Mouse (Mus musculus): Measurements from ENCODE around the gene Mgst1. TPM values are rescaled to one million over a fixed set of nuclear protein-coding genes. Genes with fewer than 3 reads are reported as not detected.

The Mgst1 gene
- polyA plus RNA-seq, 1 experiment, result 411 TPM

DNA sequence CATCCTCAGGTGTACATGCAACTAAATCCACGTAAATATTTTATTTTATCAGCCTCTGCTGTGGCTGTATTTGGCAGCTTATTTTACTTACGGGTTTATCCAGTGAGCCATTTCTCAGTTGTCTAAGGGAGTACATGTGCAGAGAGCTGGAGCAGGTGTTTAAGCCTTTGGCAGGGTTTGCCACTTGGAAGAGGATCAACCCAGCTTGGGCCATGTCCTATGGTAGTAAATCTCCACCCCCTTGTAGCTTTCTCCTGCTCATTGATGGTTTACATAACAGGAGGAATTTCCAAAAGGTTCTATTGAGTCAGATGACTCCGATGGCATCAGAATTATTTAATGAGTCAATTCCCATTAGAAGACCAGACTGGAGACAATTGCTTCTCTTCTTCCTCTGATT is 22.6 kb upstream of the Mgst1 start:
- H3K4me3 ChIP-seq (ENCODE audit: insufficient read depth, low read depth, low read length), result no peak overlapping the region
- H3K27ac ChIP-seq (ENCODE audit: insufficient read depth, low read depth, low read length), result no peak overlapping the region
- no peak for TF ChIP-seq CTCF (conservative IDR thresholded peaks at IDR 0.05; ENCODE audit: insufficient read depth, insufficient read length, low read depth, low read length)
- no peak for TF ChIP-seq POLR2A (IDR thresholded peaks at IDR 0.05; ENCODE audit: low read depth, low read length)
- no peaks in the 10 kb centered on the region for H3K4me1 ChIP-seq (ENCODE audit: control insufficient read depth, insufficient read depth, low read length)
- no peaks in the 10 kb centered on the region for H3K36me3 ChIP-seq (ENCODE audit: control insufficient read depth, insufficient read depth, low read length)
- H3K27me3 ChIP-seq (replicated peaks; ENCODE audit: control insufficient read depth, insufficient read depth, low read length), result no peaks in the 10 kb centered on the region
- 77% methylated on average over 3 of the region's 3 CpGs for WGBS
- DNase-seq, result no peak

DNA sequence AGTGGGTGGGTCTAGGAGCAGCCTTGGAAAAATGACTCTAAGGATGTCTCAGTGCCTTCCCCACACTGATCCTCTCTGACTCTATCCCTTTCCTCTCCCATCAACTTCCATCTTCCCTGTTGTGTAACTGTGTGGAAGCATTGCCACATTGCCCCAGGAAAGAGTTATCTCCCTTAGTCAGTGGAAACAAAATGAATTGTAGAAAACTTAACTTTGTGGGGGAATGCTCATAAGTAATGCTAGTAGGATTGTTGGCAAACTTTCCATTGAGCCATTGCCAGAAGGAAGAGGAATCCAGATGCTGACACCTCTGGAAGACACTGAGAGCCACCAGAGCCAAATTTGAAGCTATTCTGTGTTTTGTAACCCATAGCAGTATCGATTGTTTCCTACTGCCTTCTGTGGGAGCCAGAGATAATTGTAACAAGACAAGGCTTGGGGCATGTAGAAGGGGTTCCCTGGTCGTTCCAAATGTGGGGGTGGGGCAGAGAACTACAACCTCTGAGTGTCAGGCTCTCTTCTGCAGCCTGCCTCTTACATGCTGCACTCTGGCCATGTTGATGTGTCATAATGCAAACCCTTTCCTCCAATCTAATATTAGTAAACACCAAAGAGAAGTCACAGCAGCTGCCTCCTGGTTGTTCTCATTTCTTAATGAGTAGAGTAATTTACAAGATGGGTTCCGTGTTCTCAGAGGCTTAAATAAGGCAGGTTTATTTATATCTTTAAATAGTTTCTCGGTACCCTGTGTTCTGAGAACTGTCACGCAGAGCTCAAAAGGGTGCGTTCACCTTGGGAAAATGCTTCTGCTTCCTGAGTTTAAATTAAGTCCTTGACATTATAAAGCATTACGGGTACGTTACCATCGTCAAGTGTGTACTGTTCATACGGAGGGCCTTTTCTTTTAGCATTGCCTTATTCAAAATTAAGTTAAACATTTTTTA is 11.5 kb upstream of the Mgst1 start:
- no peak for DNase-seq
- TF ChIP-seq POLR2A (IDR thresholded peaks at IDR 0.05; ENCODE audit: low read depth, low read length) (no peak), CTCF (conservative IDR thresholded peaks at IDR 0.05; ENCODE audit: insufficient read depth, insufficient read length, low read depth, low read length) (no peak)
- no peak overlapping the region for H3K4me3 ChIP-seq (ENCODE audit: insufficient read depth, low read depth, low read length)
- no peaks in the 10 kb centered on the region for H3K36me3 ChIP-seq (ENCODE audit: control insufficient read depth, insufficient read depth, low read length)
- no peak overlapping the region for H3K27ac ChIP-seq (ENCODE audit: insufficient read depth, low read depth, low read length)
- H3K4me1 ChIP-seq (ENCODE audit: control insufficient read depth, insufficient read depth, low read length), result no peaks in the 10 kb centered on the region
- H3K27me3 ChIP-seq (replicated peaks; ENCODE audit: control insufficient read depth, insufficient read depth, low read length), result no peaks in the 10 kb centered on the region
- 74% methylated on average over 10 of the region's 10 CpGs for WGBS

DNA sequence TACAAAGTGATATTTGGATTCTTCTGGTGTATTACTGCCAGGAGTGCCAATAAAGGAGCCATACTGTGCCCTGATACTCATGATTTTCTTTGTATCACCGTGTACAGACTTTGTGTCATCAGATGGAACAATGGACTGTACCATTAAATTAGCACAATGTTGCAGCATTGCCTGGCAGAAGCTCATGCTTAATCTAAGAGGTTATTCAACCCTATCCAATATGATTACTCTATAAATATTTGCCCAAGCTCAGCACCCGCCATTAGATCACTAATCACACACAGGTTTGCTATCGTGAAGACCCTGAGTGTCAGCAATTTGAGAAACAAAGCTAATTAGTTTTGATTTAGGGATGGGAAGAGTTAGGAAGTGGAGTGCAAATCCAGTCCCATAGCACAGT is 9.6 kb upstream of the Mgst1 start:
- WGBS, result 47% methylated on average over 3 of the region's 3 CpGs
- no peaks in the 10 kb centered on the region for H3K27me3 ChIP-seq (replicated peaks; ENCODE audit: control insufficient read depth, insufficient read depth, low read length)
- no peaks in the 10 kb centered on the region for H3K4me1 ChIP-seq (ENCODE audit: control insufficient read depth, insufficient read depth, low read length)
- H3K36me3 ChIP-seq (ENCODE audit: control insufficient read depth, insufficient read depth, low read length), result no peaks in the 10 kb centered on the region
- TF ChIP-seq CTCF (conservative IDR thresholded peaks at IDR 0.05; ENCODE audit: insufficient read depth, insufficient read length, low read depth, low read length) (no peak), POLR2A (IDR thresholded peaks at IDR 0.05; ENCODE audit: low read depth, low read length) (no peak)
- no peak overlapping the region for H3K27ac ChIP-seq (ENCODE audit: insufficient read depth, low read depth, low read length)
- DNase-seq, result no peak
- H3K4me3 ChIP-seq (ENCODE audit: insufficient read depth, low read depth, low read length), result no peak overlapping the region

DNA sequence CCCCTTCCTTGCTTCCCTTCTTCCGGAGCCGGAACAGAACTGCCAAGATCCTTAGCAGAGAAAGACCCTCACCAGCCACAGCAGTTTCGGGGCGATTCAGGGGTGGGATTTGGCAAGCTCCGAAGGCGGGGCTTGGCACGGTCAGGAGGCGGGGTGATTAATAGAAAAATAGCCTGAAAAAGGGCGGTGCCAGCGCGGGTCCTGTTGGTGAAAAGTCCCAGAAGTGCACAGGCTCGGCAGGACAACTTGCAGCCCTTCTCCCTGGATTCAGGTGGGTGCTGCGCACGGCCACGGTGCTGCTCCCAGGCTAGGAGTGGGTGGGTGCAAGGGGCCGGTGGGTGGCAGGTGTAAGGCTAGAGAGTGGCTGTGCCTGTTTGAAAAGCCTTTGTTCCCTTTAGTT is 220 bp downstream of the Mgst1 start:
- peak overlapping the region; percentile 18; the same call in 1 of the 2 replicates for H3K27ac ChIP-seq (ENCODE audit: insufficient read depth, low read depth, low read length)
- 1% methylated on average over 16 of the region's 16 CpGs for WGBS
- no peaks in the 10 kb centered on the region for H3K27me3 ChIP-seq (replicated peaks; ENCODE audit: control insufficient read depth, insufficient read depth, low read length)
- DNase-seq, result peak; percentile 76
- TF ChIP-seq POLR2A (IDR thresholded peaks at IDR 0.05; ENCODE audit: low read depth, low read length) (peak; percentile 16), CTCF (conservative IDR thresholded peaks at IDR 0.05; ENCODE audit: insufficient read depth, insufficient read length, low read depth, low read length) (no peak)
- H3K4me1 ChIP-seq (ENCODE audit: control insufficient read depth, insufficient read depth, low read length), result peaks cover 4% of the 10 kb centered on the region
- peak overlapping the region; percentile 73 for H3K4me3 ChIP-seq (ENCODE audit: insufficient read depth, low read depth, low read length)
- H3K36me3 ChIP-seq (ENCODE audit: control insufficient read depth, insufficient read depth, low read length), result no peaks in the 10 kb centered on the region

DNA sequence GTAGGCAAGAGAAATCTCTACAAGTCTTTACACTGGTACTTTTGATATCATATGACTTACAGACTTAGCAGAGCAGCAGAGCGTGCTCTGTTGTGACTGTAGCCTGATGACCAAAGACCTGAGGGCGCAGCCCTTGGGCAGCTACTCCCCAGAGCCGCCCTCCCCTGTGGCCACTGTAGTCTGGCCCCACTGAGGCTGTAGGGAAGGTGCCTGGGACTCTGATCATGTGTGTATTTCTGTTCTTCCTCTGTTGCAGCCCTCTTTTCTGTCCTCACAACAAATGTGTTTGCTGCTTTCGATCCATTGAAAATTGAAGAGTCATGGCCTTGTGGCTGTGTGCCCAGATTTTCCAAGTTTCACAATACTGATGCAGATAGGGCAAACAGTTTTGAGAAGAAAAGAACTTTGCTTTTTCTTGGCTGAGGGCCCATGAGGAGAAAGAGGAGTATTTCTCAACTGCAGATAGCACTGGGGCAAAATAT is 1.0 kb downstream of the Mgst1 start:
- peaks cover 4% of the 10 kb centered on the region for H3K4me1 ChIP-seq (ENCODE audit: control insufficient read depth, insufficient read depth, low read length)

DNA sequence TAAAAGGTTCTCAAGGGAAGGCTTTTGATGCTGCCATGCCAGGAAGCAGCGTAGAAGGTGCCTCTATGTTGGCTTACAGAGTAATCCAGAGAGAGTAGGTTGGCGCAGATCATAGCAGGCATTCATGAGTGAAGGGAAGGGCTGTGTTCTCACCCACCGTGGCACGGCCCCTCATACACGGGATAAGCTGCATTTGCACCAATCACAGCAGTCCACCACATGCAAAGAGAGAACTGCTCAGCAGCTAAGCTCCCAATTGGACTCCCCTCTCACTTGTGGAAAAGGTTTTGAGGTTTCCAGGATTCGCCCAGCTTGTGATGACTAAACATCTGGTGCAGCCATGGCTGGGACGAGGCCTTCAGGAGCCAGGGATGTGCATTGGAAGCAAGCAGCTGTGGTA is 2.5 kb downstream of the Mgst1 start:
- no peaks in the 10 kb centered on the region for H3K36me3 ChIP-seq (ENCODE audit: control insufficient read depth, insufficient read depth, low read length)
- WGBS, result 82% methylated on average over 7 of the region's 7 CpGs
- H3K4me1 ChIP-seq (ENCODE audit: control insufficient read depth, insufficient read depth, low read length), result peaks cover 4% of the 10 kb centered on the region
- H3K4me3 ChIP-seq (ENCODE audit: insufficient read depth, low read depth, low read length), result no peak overlapping the region
- TF ChIP-seq CTCF (conservative IDR thresholded peaks at IDR 0.05; ENCODE audit: insufficient read depth, insufficient read length, low read depth, low read length) (no peak), POLR2A (IDR thresholded peaks at IDR 0.05; ENCODE audit: low read depth, low read length) (no peak)
- DNase-seq, result no peak
- H3K27ac ChIP-seq (ENCODE audit: insufficient read depth, low read depth, low read length), result no peak overlapping the region
- H3K27me3 ChIP-seq (replicated peaks; ENCODE audit: control insufficient read depth, insufficient read depth, low read length), result no peaks in the 10 kb centered on the region

More for the DNA sequence above, 1.0 kb downstream of the Mgst1 start:
- TF ChIP-seq CTCF (conservative IDR thresholded peaks at IDR 0.05; ENCODE audit: insufficient read depth, insufficient read length, low read depth, low read length) (no peak), POLR2A (IDR thresholded peaks at IDR 0.05; ENCODE audit: low read depth, low read length) (no peak)
- Histone ChIP-seq H3K36me3 (ENCODE audit: control insufficient read depth, insufficient read depth, low read length) (no peaks in the 10 kb centered on the region), H3K27ac (ENCODE audit: insufficient read depth, low read depth, low read length) (peak overlapping the region; percentile 37; the same call in 1 of the 2 replicates), H3K27me3 (replicated peaks; ENCODE audit: control insufficient read depth, insufficient read depth, low read length) (no peaks in the 10 kb centered on the region), H3K4me3 (ENCODE audit: insufficient read depth, low read depth, low read length) (peak overlapping the region; percentile 73; the same call in 1 of the 2 replicates)
- WGBS, result 14% methylated on average over 4 of the region's 4 CpGs
- peak; percentile 77 for DNase-seq

DNA sequence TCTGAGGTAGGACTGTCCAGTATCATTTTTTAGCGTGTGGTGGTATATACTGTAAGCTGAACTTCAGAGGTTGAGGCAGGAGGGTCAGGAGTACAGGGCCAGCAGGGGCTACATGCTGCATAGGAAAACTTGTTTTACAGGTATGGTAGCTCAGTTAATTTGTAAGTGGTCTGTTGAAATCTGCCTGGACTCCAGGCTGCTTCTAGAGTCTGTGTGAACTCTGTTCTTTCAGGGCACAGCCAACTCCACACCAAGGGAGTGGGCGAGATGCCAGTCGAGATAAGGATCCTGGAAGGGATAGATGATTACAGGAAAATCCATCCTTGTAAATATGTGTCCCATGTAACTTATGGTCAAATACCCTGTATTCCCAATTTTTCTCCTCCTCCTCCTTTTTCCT is 3.3 kb downstream of the Mgst1 start:
- Histone ChIP-seq H3K4me1 (ENCODE audit: control insufficient read depth, insufficient read depth, low read length) (peaks cover 4% of the 10 kb centered on the region), H3K27me3 (replicated peaks; ENCODE audit: control insufficient read depth, insufficient read depth, low read length) (no peaks in the 10 kb centered on the region), H3K4me3 (ENCODE audit: insufficient read depth, low read depth, low read length) (no peak overlapping the region), H3K27ac (ENCODE audit: insufficient read depth, low read depth, low read length) (no peak overlapping the region), H3K36me3 (ENCODE audit: control insufficient read depth, insufficient read depth, low read length) (no peaks in the 10 kb centered on the region)
- peak; percentile 48 for DNase-seq
- no peak for TF ChIP-seq CTCF (conservative IDR thresholded peaks at IDR 0.05; ENCODE audit: insufficient read depth, insufficient read length, low read depth, low read length)
- no peak for TF ChIP-seq POLR2A (IDR thresholded peaks at IDR 0.05; ENCODE audit: low read depth, low read length)
- 42% methylated on average over 3 of the region's 3 CpGs for WGBS

All from kidney, adult 2 months (tissue).